Mouse (Mus musculus): ENCODE data around the gene Cacna1c.

Cacna1c gene

DNA sequence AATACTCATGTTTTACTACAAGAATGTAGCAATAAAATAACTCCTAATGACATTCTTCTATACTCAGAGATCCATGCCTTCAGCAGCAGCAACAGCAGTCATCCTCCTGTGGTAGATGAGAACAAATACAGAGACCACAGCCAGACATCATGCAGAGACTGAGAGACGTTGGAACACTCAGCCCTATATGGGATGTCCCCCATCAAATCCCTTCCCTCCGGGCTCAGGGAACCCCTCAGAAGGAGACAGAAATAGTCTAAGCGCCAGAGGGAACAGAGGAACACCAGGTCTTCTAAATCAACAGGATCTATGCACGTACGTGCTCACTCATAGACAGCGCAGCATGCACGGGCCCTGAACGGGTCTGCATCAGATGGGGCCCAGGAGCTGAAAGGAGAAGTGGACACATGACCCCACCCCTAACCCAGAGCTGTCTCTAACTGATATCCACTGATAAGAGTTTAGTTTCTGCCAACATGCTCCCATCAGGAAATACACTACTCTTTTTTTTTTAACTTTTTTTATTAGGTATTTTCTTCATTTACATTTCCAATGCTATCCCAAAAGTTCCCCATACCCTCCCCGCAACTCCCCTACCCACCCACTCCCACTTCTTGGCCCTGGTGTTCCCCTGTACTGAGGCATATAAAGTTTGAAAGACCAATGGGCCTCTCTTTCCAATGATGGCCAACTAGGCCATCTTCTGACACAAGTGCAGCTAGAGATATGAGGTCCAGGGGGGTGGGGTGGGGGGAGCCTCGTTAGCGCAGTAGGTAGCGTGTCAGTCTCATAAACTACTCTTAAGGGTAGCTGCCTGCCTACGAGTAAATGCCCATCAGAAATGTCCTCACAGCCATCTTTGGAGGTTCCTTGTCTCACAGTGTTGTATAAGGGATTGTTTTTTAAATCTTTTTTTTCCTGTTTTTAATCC is 182.8 kb downstream of the Cacna1c start:
- in situ Hi-C loops (cut with MboI, MseI) = no loop called here

DNA sequence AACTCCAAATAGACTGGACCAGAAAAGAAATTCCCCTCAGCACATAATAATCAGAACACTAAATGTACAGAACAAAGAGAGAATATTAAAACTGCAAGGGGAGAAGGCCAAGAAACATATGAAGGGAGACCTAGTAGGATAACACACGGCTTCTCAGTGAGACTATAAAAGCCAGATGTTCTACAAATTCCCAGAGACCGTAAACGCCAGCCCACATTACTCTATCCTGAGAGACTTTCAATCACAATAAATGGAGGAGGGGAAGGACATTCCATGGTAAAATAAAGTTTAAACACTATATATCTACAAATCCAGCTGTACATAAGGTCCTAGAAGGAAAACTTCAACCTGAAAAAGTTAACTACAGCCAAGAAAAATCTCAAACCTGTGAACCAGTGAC is 185.3 kb downstream of the Cacna1c start:
- in situ Hi-C loops (cut with MboI, MseI) = no loop called here

DNA sequence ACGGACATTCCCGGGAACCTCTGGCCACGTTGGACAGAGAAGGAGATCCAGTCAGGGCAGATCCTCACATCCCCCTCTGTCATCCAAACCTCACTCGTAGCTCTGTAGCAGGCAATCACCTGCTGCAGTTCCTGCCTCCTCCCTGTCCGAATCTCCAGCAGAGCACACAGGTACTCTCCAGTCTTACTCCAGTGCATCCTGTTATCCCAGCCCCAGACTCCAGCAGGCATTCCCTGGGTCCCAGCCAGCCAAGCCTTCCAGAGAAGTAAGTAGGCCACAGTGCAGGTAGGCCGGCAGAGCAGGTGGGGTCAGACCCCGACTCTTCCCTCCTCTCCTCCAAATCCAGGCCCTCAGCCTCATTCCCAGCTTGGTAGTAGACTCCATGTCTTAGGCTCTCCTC is 186.7 kb downstream of the Cacna1c start:
- in situ Hi-C loops (cut with MboI, MseI) = no loop called here

DNA sequence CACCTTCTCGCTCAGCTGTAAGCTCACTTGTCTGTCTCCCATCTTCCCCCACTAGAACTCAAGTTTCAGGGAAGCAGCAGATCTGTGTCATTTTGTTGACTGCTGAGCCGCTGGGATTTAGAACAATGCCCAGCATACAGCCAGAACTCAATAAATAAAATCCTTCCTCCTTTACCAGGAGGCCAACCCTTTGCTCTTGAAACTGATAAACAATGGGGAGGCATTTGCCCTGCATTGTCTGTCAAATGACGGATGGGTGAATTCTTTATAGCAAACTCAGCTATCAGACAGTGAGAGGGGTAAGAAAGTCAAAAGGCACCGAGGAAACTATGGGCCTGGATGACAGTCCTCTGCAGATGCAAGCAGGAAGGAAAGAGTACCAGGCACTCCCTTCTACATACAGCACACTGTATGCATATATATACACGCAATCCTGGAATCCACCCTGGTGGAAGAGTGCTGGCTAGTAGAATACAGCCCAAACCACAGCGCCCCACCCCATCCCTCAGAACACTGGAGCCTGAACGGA is 187.5 kb downstream of the Cacna1c start:
- in situ Hi-C loops (cut with MboI, MseI) = no loop called here

DNA sequence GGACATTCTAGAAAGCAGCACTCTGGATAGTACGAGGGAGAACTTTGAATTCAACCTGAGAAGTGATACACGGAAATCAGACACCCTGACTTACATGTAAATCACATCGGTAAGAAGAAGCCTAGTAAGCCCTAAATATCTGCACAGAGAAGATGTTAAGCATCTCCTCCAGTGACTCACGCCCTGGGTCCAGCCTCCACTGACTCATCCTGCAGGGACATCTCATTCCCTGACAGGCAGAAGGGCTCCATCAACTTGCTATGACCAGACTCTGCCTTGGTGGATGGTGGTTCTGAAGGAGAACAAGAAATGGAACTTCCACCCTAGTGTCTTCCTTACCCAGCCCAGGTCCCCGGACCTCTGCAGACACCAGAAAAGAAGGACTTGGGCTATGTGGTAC is 191.6 kb downstream of the Cacna1c start:
- in situ Hi-C loops (cut with MboI, MseI) = no loop called here

DNA sequence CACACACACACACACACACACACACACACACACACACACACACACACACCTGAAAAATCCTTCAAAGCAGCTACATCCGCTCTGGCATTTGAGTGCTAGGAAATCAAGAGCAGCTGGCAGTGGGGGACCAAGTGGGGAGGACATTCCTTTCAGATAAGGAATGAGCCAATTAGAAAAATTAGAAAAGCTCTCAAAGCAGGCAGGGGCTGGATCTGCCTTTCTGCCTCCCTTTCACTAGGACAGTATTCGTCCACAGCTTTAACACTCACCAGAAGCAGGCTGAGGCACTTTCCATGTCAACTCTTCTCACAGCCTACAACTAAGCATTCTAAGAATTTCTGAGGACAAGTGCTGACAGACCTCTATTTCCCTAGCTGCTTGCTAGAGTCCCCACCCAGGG is 194.8 kb downstream of the Cacna1c start:
- in situ Hi-C loops (cut with MboI, MseI) = no loop called here

DNA sequence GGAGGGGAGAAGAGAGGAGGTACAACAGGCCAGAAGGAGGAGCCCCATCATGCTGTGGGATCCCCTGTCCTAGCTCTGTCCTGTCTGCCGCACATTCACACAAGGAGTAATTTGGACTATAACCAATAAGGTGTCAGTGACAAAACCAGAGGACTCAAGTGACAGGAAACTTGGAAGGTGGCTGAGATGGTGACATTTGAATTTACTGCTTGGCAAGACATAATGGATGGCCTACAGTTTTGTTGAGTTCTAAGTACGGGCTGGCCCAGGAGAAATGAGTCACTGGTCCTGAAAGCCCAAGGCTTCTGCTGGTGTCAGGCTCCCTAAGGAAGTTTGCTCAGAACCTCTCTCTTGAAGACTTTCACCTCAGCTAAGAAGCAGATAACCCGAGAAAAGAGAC is 196.0 kb downstream of the Cacna1c start:
- in situ Hi-C loops (cut with MboI, MseI) = no loop called here

DNA sequence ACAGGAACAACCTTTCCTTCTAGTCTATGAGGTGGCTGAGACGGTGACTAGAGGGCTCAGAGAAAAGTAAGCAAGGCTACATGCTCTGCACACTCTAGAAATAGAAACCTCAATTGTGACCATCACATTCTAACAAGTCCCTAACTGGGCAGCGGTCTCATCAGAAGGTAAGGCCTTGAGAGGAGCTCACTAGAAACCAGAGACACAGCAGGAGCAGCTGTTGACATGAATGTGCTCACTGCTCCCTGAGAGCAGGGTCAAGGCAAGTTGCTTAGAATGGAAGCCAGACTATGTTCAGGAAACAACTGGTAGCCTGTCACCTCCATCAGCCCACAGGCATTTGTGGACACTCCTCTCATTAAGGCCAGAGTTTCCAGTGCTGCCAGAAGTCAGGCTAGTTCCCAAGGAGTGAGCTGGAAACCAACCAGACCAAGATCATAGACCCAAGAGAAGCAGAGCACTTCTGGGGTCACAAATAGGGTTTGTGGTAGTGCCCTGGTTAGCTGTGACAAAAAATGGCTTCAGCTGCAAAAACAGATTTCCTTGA is 196.8 kb downstream of the Cacna1c start:
- in situ Hi-C loops (cut with MboI, MseI) = no loop called here

DNA sequence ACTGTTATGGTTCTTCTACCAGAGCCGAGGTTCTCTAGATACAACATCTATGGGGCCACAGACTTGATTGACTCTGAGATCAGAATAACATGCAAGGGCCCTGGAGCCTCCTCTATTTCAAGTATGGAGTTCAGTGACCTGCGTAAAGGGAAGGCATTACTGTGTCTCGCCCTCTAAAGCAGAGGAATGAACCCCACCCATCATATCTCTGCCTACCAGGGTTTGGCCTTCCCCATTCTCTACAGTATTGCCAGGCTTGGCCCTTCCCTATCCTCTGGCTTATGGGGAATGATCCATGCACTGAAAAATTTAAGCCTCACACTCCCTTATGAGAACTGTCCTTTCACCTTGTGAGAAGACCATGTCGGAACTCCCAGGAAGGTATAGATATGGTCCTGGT is 198.8 kb downstream of the Cacna1c start:
- in situ Hi-C loops (cut with MboI, MseI) = no loop called here

DNA sequence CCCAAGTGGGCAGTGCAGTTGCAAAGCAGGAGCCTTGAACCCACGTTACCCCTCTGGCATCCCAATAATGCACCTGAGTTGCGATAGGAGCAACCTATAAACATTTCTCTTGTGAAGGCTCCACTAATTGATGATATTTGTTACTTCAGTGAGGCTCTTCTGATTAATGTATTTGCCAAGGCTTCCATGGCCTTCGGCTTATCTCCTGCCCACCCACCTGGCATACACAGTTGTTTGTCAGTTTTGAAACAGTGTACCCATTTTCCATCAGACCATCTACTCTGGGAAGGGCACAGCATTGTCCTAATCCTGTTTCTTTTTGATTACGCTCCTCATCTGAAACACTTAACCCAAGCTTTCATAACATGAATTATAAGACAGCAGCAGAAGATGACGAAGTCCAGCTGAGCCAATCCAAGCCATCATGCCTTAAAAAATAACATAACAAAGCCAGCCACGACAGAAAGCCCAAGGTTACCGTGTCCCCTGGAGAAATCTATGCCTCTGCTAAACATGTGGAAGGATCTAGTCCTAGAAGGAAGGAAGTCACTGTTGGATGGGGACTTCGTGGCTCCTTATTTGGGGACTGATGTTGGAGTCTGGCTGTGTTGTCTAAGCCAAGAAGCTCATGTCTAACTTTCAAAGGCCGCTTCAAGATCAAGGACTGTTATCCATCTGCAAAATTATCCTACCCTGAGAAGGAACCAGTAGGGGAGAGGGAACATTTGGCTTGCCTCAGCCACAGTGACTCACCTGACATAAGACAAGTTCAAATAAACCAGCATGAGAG is 201.8 kb downstream of the Cacna1c start:
- in situ Hi-C loops (cut with MboI, MseI) = no loop called here

DNA sequence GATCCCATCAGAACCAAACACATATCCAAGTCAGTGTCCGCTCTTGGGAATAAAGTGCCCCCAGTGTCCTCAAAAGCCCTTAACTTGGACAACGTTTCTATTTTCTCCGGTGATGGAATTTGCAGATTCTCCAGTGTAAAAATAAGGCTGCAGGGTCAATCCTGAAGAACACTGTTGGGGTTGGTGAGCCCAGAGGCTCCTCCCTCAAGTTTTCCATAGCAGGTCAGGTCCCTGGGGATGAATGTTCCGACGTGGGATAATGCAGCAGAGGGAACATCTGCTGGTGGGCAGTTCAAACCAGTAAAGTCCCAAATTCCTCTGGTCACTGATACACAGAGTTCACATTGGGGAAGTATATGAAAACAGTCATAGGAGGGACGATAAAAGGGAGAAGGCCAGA is 203.8 kb downstream of the Cacna1c start:
- in situ Hi-C loops (cut with MboI, MseI) = no loop called here

DNA sequence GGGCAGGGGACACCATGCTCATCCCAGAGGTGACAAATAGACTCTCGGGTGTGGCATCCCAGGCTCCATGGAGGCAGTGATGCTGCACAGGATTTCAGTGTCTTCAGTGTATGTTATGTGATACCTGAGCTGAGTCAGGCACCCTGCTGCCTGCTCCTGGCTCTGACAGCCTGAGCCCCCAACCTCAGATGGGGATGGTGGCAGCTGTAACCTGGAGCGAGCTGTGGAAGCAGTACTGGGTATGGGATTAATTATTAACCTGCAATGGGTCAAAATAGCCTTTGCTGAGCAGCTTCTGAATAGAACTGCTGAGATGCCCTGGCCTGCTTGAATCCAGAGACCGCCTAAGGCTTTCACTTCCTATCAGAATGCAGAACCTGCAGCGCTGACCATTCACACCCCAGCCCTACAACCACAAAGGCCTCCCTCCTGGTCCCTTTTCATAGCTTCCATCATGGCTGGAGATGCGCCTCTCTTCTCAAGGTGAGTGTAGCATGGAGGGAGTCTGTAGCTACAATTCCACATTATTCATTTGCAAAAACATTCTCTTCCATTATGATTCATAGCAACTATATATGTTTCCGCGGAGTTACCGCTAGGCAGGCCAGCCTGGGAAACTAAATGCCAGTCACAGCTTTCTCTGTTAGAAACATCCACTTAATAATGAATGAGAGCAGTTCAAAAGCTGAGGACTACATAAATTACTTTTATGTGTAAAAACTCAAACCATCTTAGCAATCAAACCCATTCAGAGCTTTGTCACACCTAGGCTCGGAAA is 206.0 kb downstream of the Cacna1c start:
- in situ Hi-C loops (cut with MboI, MseI) = no loop called here

DNA sequence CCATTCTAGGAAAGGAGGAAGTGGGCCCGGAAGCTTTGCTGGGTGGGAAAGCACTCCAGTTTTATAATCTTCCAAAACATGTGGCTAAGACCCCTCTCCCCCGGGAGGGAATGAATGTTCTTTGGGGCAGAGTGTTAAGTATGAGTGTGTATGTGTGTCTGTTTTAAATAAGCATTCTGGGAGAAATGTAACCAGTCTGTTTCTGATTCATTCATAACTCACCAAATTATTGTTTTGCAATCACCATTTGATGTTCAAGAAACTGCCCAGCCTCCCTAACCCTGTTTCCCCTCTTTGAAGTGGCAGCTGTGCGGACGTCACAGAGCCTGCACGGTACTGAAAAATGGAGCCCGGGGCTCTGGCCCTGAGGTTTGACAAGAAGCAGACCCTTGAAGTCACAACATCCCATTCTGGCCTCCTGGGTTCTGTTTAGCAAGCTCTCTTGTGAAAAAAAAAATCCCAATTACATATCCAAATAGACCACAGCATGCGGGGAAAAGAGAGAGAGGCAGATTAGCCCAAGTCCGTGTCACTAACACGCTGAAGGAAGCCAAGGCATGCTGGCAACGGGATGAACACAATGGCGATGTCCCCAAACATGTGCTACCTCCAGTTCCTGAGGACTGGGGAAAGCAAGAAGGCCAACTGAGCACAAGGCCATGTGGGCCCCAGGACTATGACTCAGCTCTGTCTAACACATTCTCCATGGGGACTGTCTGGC is 211.9 kb downstream of the Cacna1c start:
- in situ Hi-C loops (cut with MboI, MseI) = no loop called here

DNA sequence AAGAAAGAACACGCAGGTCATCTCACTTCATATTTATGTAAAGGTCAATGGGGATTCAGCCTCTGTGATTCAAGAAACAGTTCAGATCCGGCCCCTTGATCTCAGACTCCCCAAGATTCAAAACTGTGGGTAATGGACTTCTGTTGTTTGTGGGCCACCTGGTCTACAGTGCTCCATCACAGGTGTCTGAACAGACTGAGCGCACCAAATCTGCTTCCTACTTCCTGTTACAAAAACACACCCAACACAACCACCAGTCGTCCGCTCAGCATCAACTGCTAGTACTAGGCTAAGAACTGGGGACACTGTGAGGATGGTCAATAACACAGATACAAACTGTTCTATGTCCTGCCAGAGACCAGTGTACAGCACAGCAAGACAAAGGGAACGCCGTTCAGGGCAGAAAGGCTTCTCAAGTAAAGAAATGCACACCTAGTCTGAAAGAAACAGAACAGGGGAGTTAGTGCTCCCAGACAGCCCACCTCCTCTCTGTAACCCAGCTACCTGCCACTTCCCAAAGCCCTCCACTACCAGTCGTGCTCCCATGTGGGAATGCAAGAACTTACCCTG is 212.7 kb downstream of the Cacna1c start:
- in situ Hi-C loops (cut with MboI, MseI) = no loop called here

DNA sequence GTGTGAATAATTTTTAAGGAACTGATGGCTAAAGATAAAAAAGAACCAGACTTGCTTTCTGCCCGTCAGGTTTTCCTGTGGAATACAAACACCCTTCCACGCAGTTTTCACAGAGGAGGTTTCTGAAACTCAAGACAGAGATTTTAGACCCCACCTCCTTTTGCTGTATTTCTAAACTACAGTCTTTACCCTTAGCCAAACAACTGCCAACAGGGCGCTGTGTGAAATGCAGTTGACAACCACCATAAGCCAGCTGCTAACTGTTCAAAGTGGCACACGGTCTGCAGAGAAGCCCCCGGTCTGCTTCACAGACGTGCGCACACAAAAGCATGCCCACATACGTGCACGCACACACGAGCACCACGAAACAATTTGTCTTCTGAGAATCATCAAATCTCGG is 216.0 kb downstream of the Cacna1c start:
- in situ Hi-C loops (cut with MboI, MseI) = no loop called here

DNA sequence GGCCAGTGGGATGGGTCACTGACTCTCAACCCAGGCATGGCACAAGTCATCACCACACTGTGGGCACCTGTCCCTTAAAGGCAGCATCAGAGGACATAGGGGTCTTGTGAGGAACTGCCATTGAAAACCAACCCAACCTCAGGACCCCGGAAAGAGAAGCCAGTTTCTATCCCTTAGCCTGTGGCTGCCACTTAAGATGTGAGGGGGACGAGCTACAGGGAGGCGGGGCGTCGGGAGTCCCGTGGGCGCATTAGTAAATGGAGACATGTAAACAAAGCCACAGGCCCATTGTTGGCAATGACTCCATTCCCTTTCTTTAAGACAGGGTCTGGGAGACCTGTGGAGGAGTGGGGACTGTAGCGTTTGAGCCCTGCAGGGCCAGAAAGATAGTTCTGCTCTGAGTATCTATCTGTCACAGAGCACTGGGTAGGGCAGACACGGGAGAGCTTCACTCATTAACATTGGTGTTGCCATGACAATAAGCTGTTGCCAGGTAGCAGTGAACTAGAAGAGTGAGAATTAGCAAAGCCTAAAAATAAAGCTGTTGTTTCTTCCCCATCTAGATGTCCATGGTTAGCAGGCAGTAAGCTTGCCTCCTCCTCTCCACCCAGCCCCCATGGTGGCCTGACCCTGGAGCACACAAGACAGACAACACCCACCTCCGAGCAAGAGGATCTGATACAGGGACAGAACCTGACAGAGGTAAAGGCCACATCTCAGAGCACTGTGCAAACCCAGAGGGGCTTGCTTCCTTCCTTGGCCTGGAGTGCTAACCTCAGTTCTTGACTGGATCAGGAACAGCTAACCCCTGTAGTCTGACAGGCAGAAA is 218.6 kb downstream of the Cacna1c start:
- in situ Hi-C loops (cut with MboI, MseI) = no loop called here

DNA sequence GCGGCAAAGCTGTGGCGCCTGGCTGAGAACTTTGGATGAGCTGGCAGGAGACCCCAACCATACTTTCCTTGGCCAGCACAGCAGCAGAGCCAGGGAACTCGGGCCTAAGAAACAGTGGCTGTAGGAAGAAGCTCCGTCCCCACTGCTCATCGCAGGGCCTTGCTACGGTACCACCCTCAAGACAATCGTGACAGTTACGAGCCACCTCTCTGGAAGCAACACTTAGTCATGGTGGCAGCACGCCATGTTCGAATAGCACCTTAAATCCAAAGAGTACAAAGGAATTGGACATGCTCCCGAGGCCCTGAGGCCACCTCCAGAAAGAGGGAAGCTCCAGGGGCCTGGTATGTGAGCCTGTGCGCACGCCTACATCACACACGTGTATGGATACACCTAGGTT is 219.6 kb downstream of the Cacna1c start:
- in situ Hi-C loops (cut with MboI, MseI) = no loop called here

DNA sequence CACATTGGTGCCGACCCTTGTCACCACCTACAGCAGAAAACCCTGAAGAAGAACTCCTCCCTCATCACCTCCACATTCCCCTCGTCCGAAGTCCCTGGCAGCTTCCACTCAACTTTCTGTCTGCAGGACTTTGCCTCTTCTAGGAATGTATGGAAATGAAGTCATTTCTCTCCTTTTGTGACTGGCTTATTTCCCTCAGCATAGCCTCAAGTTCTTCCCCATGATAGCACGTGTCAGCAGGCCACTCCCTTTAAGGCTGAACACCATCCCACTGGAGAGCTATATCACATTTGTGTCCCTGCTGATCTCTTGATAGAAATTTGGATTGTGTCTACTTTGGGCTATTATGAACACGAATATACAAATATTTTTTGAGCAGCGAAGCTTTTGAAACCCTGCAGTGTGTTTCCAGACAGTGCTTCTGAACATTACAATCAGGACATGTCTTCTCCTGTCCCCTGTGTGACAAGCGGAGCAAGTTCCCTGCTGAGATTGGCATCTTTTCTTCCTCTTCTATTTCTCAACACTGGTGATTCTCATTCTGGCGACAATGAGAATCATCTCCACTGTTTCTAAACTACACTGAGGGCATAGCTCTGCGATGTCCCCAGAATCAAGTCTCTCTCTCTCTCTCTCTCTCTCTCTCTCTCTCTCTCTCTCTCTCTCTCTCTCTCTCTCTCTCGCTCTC is 224.2 kb downstream of the Cacna1c start:
- in situ Hi-C loops (cut with MboI, MseI) = no loop called here

DNA sequence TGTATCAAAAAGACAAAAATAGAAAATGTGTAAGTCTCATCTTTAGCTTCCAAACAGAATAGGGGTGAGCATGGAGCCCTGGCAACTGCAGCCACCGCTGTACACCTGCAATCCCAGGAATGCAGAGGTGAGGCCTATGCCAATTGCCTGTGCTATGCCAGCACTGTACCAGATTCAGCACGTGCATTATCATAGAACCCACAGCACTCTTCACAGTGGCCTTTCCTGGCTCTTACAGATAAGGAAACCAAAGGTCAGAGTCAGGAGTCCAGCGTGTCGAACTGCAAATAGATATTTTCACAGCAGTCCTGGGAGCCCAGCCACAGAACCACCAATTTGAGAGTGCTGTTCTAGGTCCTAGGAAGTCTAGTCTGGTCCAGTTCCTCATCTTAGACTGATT is 227.4 kb downstream of the Cacna1c start:
- in situ Hi-C loops (cut with MboI, MseI) = loop anchor here (5.0 to 10.0 kb wide), 2 partner anchors 771 to 1376 kb away; partner anchors contain the start of gene Ret

Measured in T-helper 1 cell (primary cell).